Mouse (Mus musculus) limb, embryonic 12.5 days (tissue): Measurements from ENCODE around the gene Abhd5. TPM values are rescaled to one million over a fixed set of nuclear protein-coding genes. Genes with fewer than 3 reads are reported as not detected.

Source experiments
- ATAC-seq: fragments of 200-750 bp; cut with Nextera tagmentation; 2 replicates; pipeline ENCODE4 v1.8.0; 2017; ENCODE audit warnings: low read depth, moderate TSS enrichment; ENCODE audit not compliant: insufficient number of reproducible peaks, insufficient read depth, low FRiP score, low TSS enrichment
- H3K27ac ChIP-seq: fragments of 300-500 bp; sonication (generic); 2 replicates; pipeline ENCODE4 v1.5.1; 2016; ENCODE audit warnings: mild to moderate bottlenecking, moderate library complexity
- H3K27me3 ChIP-seq: fragments of 300-500 bp; sonication (generic); 2 replicates; pipeline ENCODE4 v1.6.1; 2016; ENCODE audit warnings: mild to moderate bottlenecking, moderate library complexity
- H3K36me3 ChIP-seq: fragments of 300-500 bp; sonication (generic); 2 replicates; pipeline ENCODE4 v1.6.1; 2016; ENCODE audit warnings: mild to moderate bottlenecking, moderate library complexity
- H3K4me1 ChIP-seq: fragments of 300-500 bp; sonication (generic); replicated peaks from 2 replicates; pipeline ENCODE4 v1.6.1; 2016
- H3K4me2 ChIP-seq: fragments of 300-500 bp; sonication (generic); 2 replicates; pipeline ENCODE4 v1.6.1; 2016; ENCODE audit warnings: mild to moderate bottlenecking, moderate library complexity
- H3K4me3 ChIP-seq: fragments of 300-500 bp; sonication (generic); replicated peaks from 2 replicates; pipeline ENCODE4 v1.5.1; 2016; ENCODE audit warnings: mild to moderate bottlenecking
- H3K9ac ChIP-seq: fragments of 300-500 bp; sonication (generic); replicated peaks from 2 replicates; pipeline ENCODE4 v1.6.1; 2016; ENCODE audit warnings: mild to moderate bottlenecking, moderate library complexity
- H3K9me3 ChIP-seq: fragments of 300-500 bp; sonication (generic); 2 replicates; pipeline ENCODE4 v1.6.1; 2016; ENCODE audit warnings: mild to moderate bottlenecking, moderate library complexity
- WGBS: fragments of 180-500 bp; shearing (Covaris S2); methylation state at CpG from one replicate; pipeline ENCODE4 v1.1.7; 2016; 5-methylcytosine and 5-hydroxymethylcytosine counted together
- polyA plus RNA-seq: library from polyadenylated mRNA; unstranded; fragments of >200 nt; fragmentation: Nextera tagmentation; extraction: Ambion mirVana; gene quantifications from 2 replicates; pipeline ENCODE4 v1.2.1, GENCODE M21; 2016

The Abhd5 gene
- polyA plus RNA-seq, 1 experiment from 2014 or later, result 26.3 TPM

DNA sequence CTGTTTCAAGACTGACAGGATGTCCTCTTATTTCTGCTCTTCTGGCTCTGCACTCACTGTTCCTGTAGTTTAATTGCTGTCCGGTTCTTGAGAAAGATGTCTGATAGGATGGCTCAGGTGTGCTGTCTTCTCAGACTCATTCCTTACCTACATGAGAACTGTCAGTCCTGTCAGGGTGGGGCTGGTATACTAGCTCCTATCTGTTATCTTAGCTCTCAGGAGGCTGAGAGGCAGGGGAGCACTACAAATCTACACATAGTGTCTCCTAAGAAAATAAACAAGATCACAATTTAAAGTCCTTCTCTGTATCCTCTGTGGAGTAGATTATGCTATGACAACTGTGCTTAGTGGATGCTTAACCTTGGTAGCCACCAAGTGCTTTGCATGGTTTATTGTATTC, 21.6 kb downstream of the Abhd5 start:
- H3K4me2 ChIP-seq, result no peak overlapping the region
- ATAC-seq, result no peak
- 79% methylated on average over 1 of the region's 1 CpGs for WGBS
- no peaks in the 10 kb centered on the region for H3K27me3 ChIP-seq
- 0 out of 2 replicates have a peak, but pooled peaks cover 5% of the 10 kb centered on the region for H3K36me3 ChIP-seq
- H3K4me1 ChIP-seq, result peaks cover 6% of the 10 kb centered on the region; the same call in 1 of the 2 replicates
- no peak overlapping the region for H3K27ac ChIP-seq
- H3K9me3 ChIP-seq, result no peaks in the 10 kb centered on the region
- H3K9ac ChIP-seq, result no peak overlapping the region
- H3K4me3 ChIP-seq, result no peak overlapping the region

- no peak overlapping the region for H3K9ac ChIP-seq
- H3K27me3 ChIP-seq, result no peaks in the 10 kb centered on the region
- no peak overlapping the region for H3K27ac ChIP-seq
- ATAC-seq, result no peak
- no peaks in the 10 kb centered on the region for H3K9me3 ChIP-seq
- no peak overlapping the region for H3K4me2 ChIP-seq
- no peak overlapping the region for H3K4me3 ChIP-seq
- 90% methylated on average over 6 of the region's 6 CpGs for WGBS
- peaks cover 26% of the 10 kb centered on the region for H3K36me3 ChIP-seq
- H3K4me1 ChIP-seq, result no peaks in the 10 kb centered on the region
Observed at GRCm38 (mm10) chr9:122378986-122379385, 27.6 kb downstream of the Abhd5 start.

- no peak overlapping the region for H3K27ac ChIP-seq
- H3K4me1 ChIP-seq, result no peaks in the 10 kb centered on the region
- H3K9ac ChIP-seq, result no peak overlapping the region
- H3K9me3 ChIP-seq, result no peaks in the 10 kb centered on the region
- H3K4me3 ChIP-seq, result no peak overlapping the region
- no peak for ATAC-seq
- peaks cover 27% of the 10 kb centered on the region for H3K36me3 ChIP-seq
- H3K27me3 ChIP-seq, result no peaks in the 10 kb centered on the region
- 87% methylated on average over 6 of the region's 6 CpGs for WGBS
- no peak overlapping the region for H3K4me2 ChIP-seq
Observed at GRCm38 (mm10) chr9:122380959-122381358, 29.6 kb downstream of the Abhd5 start.

- Histone ChIP-seq H3K4me1 (no peaks in the 10 kb centered on the region), H3K9ac (no peak overlapping the region), H3K27ac (no peak overlapping the region), H3K27me3 (no peaks in the 10 kb centered on the region), H3K36me3 (peaks cover 23% of the 10 kb centered on the region), H3K4me2 (no peak overlapping the region), H3K9me3 (no peaks in the 10 kb centered on the region), H3K4me3 (no peak overlapping the region)
- 86% methylated on average over 6 of the region's 6 CpGs for WGBS
- ATAC-seq, result no peak
Observed at GRCm38 (mm10) chr9:122382006-122382405, 30.6 kb downstream of the Abhd5 start.

DNA sequence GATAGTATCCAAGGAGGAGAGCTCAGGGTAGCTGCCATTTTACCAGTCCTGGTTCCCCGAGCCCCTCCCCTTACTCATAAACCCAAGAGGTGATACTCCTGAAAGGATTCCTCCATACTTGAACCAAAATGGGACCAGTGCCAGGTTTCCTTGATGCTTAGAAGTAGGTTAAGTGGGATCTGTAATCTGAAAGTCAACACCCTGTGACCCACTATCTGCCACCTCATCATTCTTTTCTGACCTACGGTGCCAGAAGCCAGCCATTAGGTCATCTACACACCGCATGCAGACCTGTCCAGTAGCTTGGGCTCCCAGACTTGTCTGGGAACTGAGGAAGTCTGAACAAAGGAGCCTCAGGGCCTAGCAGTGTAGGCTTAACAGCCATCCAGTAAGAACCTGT, 34.6 kb downstream of the Abhd5 start:
- Histone ChIP-seq H3K4me2 (no peak overlapping the region), H3K4me1 (no peaks in the 10 kb centered on the region)
- WGBS, result 65% methylated on average over 3 of the region's 3 CpGs

GRCm38 (mm10) chr9:122389287-122389920, 38.0 kb downstream of the Abhd5 start:
- Histone ChIP-seq H3K27ac (no peak overlapping the region), H3K4me1 (no peaks in the 10 kb centered on the region), H3K36me3 (no peaks in the 10 kb centered on the region), H3K27me3 (no peaks in the 10 kb centered on the region), H3K4me3 (no peak overlapping the region), H3K4me2 (no peak overlapping the region), H3K9ac (no peak overlapping the region), H3K9me3 (no peaks in the 10 kb centered on the region)
- WGBS, result 89% methylated on average over 5 of the region's 5 CpGs
- no peak for ATAC-seq

More for the DNA sequence above, 34.6 kb downstream of the Abhd5 start:
- Histone ChIP-seq H3K27ac (no peak overlapping the region), H3K9me3 (no peaks in the 10 kb centered on the region), H3K36me3 (0 out of 2 replicates have a peak, but pooled peaks cover 8% of the 10 kb centered on the region), H3K27me3 (no peaks in the 10 kb centered on the region), H3K4me3 (no peak overlapping the region), H3K9ac (no peak overlapping the region)
- no peak for ATAC-seq

DNA sequence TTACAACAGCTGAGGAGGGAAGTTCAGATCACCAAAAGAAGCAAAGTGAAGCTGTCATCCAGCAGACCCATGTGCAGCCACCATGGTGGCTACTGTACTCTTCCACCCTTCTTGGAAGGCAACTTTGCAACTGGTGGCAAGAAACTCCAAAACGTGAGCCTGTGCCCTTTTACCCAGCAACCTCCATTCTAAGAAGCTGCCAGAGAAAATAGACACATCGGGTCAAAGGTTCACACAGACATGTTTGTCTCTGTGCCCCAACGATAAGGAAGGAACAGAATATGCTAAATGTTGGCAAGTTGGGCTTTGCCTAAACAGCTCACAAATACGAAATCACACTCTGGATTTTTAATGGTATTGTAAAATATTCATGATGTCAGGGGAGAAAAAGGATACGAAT, 44.4 kb downstream of the Abhd5 start:
- no peak overlapping the region for H3K4me2 ChIP-seq
- no peaks in the 10 kb centered on the region for H3K36me3 ChIP-seq
- no peak overlapping the region for H3K9ac ChIP-seq
- H3K27me3 ChIP-seq, result no peaks in the 10 kb centered on the region
- H3K4me1 ChIP-seq, result 0 out of 2 replicates have a peak, but pooled peaks cover 3% of the 10 kb centered on the region
- no peak overlapping the region for H3K27ac ChIP-seq
- H3K4me3 ChIP-seq, result no peak overlapping the region
- ATAC-seq, result no peak
- whole genome bisulfite sequencing, result 82% methylated on average over 5 of the region's 5 CpGs
- H3K9me3 ChIP-seq, result no peaks in the 10 kb centered on the region

GRCm38 (mm10) chr9:122397156-122397555, 45.7 kb downstream of the Abhd5 start:
- WGBS, result 81% methylated on average over 1 of the region's 1 CpGs
- Histone ChIP-seq H3K27me3 (no peaks in the 10 kb centered on the region), H3K4me2 (no peak overlapping the region), H3K9ac (no peak overlapping the region), H3K4me3 (no peak overlapping the region), H3K27ac (no peak overlapping the region), H3K9me3 (no peaks in the 10 kb centered on the region), H3K36me3 (no peaks in the 10 kb centered on the region), H3K4me1 (0 out of 2 replicates have a peak, but pooled peaks cover 3% of the 10 kb centered on the region)
- ATAC-seq, result no peak

DNA sequence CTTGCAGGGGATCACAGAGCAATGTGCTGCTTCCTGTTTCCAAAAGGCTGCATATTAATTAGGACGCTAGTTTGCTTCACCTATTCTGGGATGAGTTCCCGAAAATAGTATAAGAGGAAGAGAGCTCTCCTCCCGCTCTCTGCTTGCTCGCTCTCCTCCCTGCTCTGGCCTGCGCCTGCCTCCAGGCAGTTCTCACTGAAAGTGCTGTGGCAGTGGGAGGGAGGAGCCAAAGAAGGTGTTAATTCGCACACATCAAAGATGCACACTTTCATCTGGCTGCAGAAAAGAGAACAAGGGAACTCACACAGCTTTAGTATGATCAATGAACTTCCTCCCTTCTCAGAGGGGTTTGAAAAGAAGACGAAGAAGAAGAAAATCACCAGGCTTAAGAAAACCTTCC, 47.3 kb downstream of the Abhd5 start:
- WGBS, result 19% methylated on average over 7 of the region's 7 CpGs
- Histone ChIP-seq H3K4me1 (0 out of 2 replicates have a peak, but pooled peaks cover 3% of the 10 kb centered on the region), H3K9me3 (no peaks in the 10 kb centered on the region), H3K9ac (0 out of 2 replicates have a peak overlapping the region, but pooled peaks have one; percentile 2), H3K27ac (no peak overlapping the region), H3K27me3 (no peaks in the 10 kb centered on the region), H3K4me2 (no peak overlapping the region), H3K36me3 (no peaks in the 10 kb centered on the region), H3K4me3 (no peak overlapping the region)
- ATAC-seq, result no peak

DNA sequence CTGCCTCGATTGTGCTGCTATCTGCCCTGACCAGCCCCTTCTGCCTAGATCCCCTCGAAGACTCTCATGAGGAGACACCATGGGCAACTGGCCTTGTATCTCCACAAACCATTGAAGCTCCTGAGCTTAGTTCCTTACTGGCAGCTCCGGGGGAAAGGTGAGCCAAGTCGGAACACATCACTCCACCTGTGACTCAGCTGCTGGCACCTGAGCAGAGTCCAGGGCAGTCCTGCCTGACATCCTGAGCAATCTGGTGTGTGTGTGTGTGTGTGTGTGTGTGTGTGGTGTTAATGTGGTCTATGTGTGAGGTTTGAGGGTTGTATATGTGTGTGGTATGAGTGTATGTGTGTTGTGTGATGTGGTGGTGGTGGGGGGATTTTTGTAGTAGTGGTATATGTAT, 49.8 kb downstream of the Abhd5 start:
- Histone ChIP-seq H3K27me3 (no peaks in the 10 kb centered on the region), H3K4me2 (no peak overlapping the region), H3K4me1 (0 out of 2 replicates have a peak, but pooled peaks cover 3% of the 10 kb centered on the region), H3K27ac (no peak overlapping the region), H3K9ac (no peak overlapping the region), H3K4me3 (no peak overlapping the region), H3K36me3 (no peaks in the 10 kb centered on the region), H3K9me3 (no peaks in the 10 kb centered on the region)
- ATAC-seq, result no peak
- WGBS, result 78% methylated on average over 4 of the region's 4 CpGs

DNA sequence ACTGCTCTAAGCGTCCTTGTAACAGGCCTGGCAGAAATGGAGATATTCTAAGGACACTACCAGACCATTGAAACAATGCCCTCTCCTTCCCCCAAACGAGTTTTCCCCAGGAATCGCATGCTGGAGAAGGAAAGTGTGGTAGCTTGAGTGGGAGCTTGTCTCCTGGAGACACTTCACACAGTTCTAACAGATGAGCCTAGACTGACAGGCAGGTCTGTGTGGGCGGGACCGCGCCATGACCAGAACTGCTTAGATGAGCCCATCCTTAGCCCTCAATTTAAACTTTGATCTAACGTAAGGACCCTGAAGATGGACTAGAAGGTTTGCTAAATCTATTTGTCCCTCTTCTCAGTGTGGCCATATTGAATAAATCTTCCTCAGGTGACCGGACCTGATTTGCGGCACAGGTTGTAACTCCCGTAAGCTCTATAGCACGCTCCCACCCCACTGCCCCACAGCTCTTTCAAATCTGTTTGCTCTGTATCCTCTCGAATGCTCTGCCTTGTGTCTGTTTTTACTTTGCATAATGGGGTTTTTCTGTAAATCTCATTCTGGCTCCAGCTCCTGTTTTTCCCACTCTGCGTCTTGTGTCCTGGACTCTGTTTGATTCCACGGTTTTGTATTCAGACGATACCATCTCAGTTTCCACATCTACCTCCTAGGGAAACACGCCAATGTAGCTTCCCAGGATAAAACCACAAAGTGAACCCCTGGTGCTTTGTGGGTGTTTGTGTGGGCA, 59.2 kb downstream of the Abhd5 start:
- Histone ChIP-seq H3K9ac (no peak overlapping the region), H3K9me3 (no peaks in the 10 kb centered on the region), H3K4me2 (no peak overlapping the region), H3K36me3 (no peaks in the 10 kb centered on the region), H3K4me3 (no peak overlapping the region), H3K4me1 (no peaks in the 10 kb centered on the region), H3K27me3 (no peaks in the 10 kb centered on the region; the same call in 1 of the 2 replicates), H3K27ac (no peak overlapping the region)
- 91% methylated on average over 16 of the region's 16 CpGs for WGBS
- ATAC-seq, result no peak
